Mouse (Mus musculus) effector memory CD4-positive, alpha-beta T cell, adult 5 months (primary cell): ENCODE results near the gene Clnk. TPM values are rescaled to one million over a fixed set of nuclear protein-coding genes. Genes with fewer than 3 reads are reported as not detected.

Source experiments
- polyA plus RNA-seq: library from polyadenylated mRNA; unstranded; fragments of 100-300 nt; shearing (Covaris generic); gene quantifications from one replicate; pipeline ENCODE4 v1.2.1, GENCODE M21; 2017

Clnk gene
- polyA plus RNA-seq, result not detected

GRCm38 (mm10) chr5:38876622-38877021 lies at the start of gene Clnk:
Clnk (minus strand) TSS chr5:38876812.

DNA sequence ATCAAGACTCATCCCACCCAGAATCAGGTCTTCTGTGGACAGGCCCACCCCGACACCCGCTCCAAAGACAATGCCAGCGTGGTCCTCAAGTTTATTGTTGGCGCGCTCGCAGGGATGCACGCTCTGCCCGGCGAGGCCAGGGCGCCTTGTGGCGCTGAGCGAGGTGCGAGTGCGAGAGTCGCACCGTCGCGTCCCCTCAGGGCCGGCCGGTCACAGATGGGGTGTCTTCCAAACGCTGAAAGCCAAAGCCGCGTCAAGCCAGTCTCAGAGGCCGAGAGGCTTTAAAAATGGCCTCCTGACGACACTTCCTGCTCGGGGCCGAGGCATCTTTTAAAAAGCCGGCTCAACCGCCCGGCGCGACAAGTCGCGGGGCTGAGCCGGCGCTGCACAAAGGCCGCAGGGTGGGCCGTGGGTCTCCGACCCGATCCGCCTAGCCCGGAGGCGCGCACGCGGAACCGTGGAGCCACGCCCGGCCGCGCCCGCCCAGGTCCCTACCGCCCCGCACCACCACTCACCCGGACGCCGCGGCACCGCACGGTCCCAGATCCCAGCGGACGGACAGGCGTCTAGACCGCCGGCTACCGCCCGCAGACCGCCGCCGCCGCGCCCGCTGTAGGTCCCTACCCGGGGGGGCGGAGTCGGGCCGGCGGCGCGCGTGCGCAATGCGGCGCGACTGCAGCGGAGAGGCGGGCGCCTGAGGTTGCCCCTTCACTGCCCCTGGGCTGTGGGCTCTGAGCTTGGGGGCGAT lies 192.3 kb downstream of the Clnk start, which contains the start of gene Zfp518b:
TSS of gene Zfp518b (minus strand) at position 663 of the 748 bp plus-strand sequence.

Other genes starting within 250 kb of the Clnk start
- 1.00 TPM for gene Zfp518b, start 192.0 kb downstream of the Clnk start, polyA plus RNA-seq